Mouse (Mus musculus): ENCODE measurements around the gene Plagl1. TPM values are rescaled to one million over a fixed set of nuclear protein-coding genes. Genes with fewer than 3 reads are reported as not detected.

Gene Plagl1
- total and polyA plus RNA-seq, 3 experiments, result 5.9 to 15.7 (median 6.4) TPM

DNA sequence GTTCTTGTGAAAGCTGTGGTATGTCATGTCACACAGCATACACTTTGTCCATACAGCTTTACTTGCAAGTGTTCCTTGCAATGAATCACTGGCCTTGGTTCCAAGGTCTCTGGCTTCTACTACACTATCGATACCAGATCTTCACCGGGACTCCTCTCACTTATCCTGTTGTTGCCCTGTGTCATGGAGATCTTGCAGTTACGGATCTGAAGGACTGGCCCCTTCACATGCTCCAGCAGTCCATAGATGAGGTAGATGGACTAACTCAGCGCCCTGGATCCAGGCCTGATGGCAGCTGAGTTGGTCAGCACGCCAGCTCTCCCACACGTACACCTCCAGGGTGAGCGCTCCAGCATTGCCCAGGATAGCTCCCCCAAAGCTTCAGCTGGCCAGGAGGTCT, 75.0 kb downstream of the Plagl1 start:
- DNase-seq, result peak; percentile 18

DNA sequence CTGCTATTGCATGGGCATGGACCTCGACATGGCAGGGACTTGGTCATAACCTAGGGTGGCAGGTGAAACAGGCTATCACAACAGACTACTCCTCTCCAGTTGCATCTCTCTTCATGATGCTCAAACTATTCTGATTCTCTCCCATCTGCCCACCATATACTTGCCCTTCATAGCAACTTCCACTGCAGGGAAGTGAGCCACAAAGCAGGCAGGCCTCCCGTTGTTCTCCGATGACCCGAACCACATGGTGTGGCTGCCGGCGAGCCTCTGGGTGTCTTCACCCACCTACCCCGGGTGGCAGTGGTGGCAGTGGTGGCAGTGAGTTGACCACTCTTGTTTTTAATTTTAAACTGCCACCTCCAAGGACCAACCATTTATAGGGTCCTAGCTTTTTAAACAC, 75.4 kb downstream of the Plagl1 start:
- DNase-seq, result no peak

DNA sequence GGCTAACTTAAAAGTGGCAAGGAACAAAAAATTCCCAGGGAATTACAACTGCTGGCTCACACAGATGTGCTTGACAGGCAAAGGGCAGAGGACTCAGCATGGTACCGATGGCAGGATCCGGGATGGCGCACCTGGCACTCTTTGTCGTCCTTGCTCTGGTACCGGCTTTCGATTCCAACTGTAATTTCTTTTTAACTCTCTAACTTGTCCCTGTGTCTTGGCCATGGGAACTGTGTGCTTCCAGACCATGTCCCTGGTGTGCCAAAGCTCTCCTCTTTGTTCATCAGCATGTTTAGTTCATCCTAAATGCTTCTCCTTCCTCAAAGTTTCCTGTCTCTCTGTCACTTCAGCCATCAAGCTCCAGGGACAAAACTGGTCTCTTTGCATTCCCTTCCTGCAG, 77.6 kb downstream of the Plagl1 start:
- DNase-seq, result no peak

DNA sequence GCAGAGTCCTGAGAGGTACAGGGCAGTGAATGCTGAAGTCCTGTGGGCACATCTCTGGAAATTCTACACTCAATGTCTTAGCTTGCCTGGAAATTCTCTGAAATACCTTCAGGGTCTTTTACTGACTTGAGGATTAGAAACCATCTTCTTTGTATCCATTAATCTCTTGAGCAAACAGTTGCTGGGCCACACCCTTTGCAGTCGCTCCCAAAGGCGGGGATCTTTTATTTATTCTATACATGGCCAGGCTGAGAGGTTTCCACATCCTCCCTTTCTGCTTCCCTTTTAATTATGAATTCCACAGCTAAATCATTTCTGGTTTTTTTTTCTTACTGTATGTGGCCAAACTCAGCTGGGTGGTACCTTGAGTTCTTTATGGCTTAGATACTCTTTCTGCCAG, 80.1 kb downstream of the Plagl1 start:
- no peak for DNase-seq

DNA sequence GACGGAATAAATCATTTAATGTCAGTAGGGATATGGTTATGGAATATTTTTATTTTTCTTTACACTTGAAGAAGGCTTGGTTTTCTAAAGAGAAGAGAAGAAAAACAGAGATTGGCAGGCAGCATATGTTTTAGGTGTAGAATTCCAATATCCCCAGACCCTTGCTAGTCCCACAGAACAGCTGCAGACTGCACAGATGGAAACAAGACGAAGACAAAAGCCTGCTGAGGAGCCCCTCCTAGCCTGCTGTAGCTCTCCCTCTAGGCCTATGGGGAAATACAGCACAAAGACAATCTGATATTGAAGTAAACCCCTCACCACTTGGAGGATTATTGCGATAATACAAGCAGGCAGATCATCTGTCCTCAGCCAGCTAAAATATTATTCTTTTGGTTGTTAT, 90.1 kb downstream of the Plagl1 start:
- no peak for DNase-seq

- peak; percentile 15 for DNase-seq
Observed at GRCm38 (mm10) chr10:13151353-13151752, 91.0 kb downstream of the Plagl1 start.

- DNase-seq, result no peak
Observed at GRCm38 (mm10) chr10:13152811-13153364, 92.6 kb downstream of the Plagl1 start.

GRCm38 (mm10) chr10:13155377-13155776, 95.1 kb downstream of the Plagl1 start:
- DNase-seq, result no peak

- DNase-seq, result no peak
Observed at GRCm38 (mm10) chr10:13160913-13161312, 100.6 kb downstream of the Plagl1 start.

- no peak for DNase-seq
Observed at GRCm38 (mm10) chr10:13162031-13162430, 101.7 kb downstream of the Plagl1 start.

GRCm38 (mm10) chr10:13168461-13168860, 108.2 kb downstream of the Plagl1 start:
- DNase-seq, result no peak

DNA sequence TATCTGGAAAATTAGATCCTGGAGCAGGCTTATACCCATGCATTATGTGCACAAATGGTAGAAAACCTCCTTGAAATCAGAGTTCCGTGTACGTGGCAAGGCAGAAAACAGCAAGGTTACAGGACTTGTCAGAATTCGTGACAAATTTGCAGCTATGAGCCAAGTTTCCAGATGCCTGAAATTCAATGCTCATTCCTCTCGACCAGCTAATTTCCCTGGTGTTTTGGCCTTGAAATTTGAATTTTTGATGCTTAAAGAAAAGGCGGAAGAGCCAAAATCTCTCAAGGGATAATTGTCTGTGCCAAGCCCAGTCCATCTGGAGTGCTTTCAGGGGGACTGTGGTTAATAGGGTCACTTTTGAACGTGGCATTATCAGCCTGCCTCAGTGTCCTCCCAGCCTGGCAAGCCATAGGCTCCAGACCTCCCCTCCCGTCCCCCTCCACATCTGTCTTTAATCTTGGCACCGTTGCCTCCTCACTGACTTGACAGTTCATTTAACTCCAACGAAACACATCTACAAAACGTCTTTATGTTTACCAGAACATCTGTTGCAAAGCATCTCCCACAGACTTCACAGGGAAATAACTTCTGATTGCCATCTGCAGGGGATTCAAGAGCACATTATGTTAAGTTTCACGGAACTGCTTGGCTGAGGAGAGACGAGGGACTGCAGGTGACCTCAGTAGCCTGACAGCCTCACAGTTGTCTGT, 110.6 kb downstream of the Plagl1 start:
- no peak for DNase-seq

DNA sequence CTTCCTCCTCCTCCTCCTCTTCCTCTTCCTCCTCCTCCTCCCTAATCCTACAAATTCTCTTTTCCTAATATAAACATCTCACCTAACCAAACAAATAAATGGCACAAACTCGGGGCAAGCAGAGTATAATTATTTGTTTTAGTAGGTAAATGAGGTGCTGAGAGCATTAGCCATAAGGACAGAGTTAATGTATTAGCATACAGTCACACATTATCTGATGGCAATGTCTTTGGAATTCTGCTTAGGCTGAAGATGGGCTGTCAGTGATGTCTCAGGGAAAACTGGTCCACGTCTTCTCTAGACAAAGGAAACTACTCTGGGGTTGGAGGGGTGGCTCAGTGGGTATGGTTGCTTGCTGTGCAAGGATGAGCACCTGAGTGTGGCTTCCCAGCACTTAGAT, 111.2 kb downstream of the Plagl1 start:
- DNase-seq, result no peak

GRCm38 (mm10) chr10:13172798-13173221, 112.5 kb downstream of the Plagl1 start:
- no peak for DNase-seq

DNA sequence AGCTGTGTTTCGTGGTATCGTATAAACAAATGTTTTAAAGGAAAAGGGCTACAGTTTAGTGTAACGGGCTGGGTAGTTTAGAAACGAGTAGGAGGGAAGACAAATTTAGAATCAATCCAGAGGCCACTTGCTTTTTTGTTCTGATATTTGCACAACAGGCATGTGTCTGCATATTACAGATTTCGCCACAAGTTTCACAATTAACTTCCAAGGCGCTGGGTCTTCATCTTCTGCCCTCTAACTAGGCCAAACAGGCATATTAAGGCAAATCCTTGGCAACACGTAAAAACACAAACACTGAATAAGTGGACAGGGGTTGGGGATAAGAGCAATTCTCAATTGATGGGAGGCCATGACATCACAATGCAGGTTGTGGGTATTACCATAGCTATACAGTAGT, 115.6 kb downstream of the Plagl1 start:
- DNase-seq, result no peak

DNA sequence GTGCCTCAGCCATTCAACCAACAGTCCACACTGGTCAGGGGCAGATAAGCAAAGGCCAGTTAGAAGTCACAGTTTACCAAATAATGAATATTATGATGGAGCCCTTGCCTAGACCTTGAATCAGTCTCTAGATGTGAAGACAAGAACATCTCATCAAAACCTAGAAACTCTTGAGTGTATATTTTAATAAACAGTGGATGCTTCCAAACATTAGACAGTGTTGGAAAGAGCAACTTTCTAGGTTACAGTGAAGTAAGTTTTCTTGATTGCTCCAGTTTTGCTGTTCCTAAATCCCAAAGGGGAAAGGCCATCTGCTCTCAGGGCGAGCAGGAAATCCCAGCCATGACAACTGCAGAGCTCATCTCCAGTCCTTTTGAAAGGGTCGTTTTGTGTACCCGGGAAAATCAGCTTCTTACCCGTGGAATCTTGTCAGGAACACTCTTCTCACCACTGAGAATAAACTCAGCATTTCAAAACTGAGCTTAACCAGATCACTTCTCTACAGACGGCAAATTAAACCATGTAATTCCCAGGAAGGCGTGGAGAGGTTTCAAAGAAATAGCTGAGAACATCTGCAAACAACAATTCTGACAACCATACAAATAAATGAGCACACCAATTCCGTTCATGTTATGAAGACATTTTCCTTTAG, 117.8 kb downstream of the Plagl1 start, which contains the start of gene Zc2hc1b:
Gene Zc2hc1b, minus strand, starts transcription at position 51 of the 652 bp plus-strand sequence.
- no peak for DNase-seq

- no peak for DNase-seq
Observed at GRCm38 (mm10) chr10:13180211-13180610, 119.9 kb downstream of the Plagl1 start.

Other genes starting within 250 kb of the Plagl1 start
- gene Utrn, start 191.1 kb upstream of the Plagl1 start, total RNA-seq (2021), result 10 to 100 TPM; 70.3 to 81.8 TPM
- 21.7 and 25.4 TPM in 2 replicates for gene Utrn, start 191.1 kb upstream of the Plagl1 start, polyA plus RNA-seq (2012; rRNA removed)
- 1 to 10 TPM; 8.7 to 8.9 TPM for gene Stx11, start 96.2 kb upstream of the Plagl1 start, total RNA-seq (2021)
- 5.1 and 11.0 TPM in 2 replicates for gene Stx11, start 96.2 kb upstream of the Plagl1 start, polyA plus RNA-seq (2012; rRNA removed)
- gene Sf3b5, start 55.2 kb upstream of the Plagl1 start, total RNA-seq (2021), result 10 to 100 TPM; 13.3 to 14.0 TPM
- 89.9 and 92.4 TPM in 2 replicates for gene Sf3b5, start 55.2 kb upstream of the Plagl1 start, polyA plus RNA-seq (2012; rRNA removed)
- gene Zc2hc1b, start 117.5 kb downstream of the Plagl1 start, total RNA-seq (2021), result not detected
- not detected in 2 replicates for gene Zc2hc1b, start 117.5 kb downstream of the Plagl1 start, polyA plus RNA-seq (2012; rRNA removed)
- gene Ltv1, start 132.7 kb downstream of the Plagl1 start, total RNA-seq (2021), result 10 to 100 TPM; 46.6 to 48.4 TPM
- 4.8 and 5.6 TPM in 2 replicates for gene Ltv1, start 132.7 kb downstream of the Plagl1 start, polyA plus RNA-seq (2012; rRNA removed)